In the genomic region with DNA sequence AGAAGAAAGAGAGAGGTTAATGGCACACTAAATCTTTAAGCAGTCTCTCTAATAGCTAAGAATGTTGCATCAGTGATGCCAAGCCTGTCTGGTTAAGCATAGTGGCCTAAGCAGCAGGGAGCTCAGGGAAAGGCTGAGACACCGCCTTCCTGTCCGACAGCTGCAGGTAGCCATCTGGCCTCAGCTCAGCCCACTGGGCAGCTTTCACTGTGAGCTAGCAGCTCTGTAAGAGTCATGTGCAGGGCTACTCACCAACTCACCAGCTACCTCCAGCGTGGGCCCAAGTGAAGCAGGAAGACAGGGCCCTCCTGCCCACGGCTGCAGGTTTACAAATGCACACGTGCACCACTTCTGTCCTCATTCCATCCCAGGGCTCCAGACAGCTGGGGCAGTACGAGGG, we compare ENCODE assay signal across 17 mouse cellular contexts. TPM values are rescaled to one million over a fixed set of nuclear protein-coding genes. Genes with fewer than 3 reads are reported as not detected.
"Had no signal": no experiment of that assay in that cellular context is flagged by ENCODE, and none has a peak within 500 bp of the region (broad histone marks: within the 10 kb centered on the region; RNA-seq: fewer than 3 reads in every experiment).

No protein-coding gene starts in this region.

- H3K4me3 ChIP-seq: midbrain, embryonic 10.5 days; midbrain, embryonic 12.5 days; neural tube, embryonic 12.5 days had no signal

- DNase-seq: lung, adult 18-20 months; lung, embryonic 14.5 days; lung, postnatal 10 days; lung, postnatal 4 days; midbrain, embryonic 14.5 days; retina, postnatal 1 day; right cerebral cortex, postnatal 14 days; right cerebral cortex, postnatal 4 days; spleen, adult 18-20 months; thymus, adult 18-20 months; thymus, postnatal 14 days; thymus, postnatal 36 days had no signal

- ATAC-seq: midbrain, embryonic 16.5 days had no signal

- H3K27me3 ChIP-seq: midbrain, embryonic 12.5 days; neural tube, embryonic 12.5 days had no signal

- H3K4me2 ChIP-seq: lung, embryonic 14.5 days; midbrain, embryonic 12.5 days; neural tube, embryonic 12.5 days had no signal

RNA-seq across cellular contexts. Expression of gene Mmp17, which starts 30.3 kb away (rescaled TPM):
- total RNA-seq: megakaryocyte-erythroid progenitor cell, adult 5-6 weeks had no signal
